Mouse (Mus musculus) heart, embryonic 12.5 days (tissue): ENCODE data around the gene Akap2. TPM values are rescaled to one million over a fixed set of nuclear protein-coding genes. Genes with fewer than 3 reads are reported as not detected.
"Not testable (repeated sequence)": the region's sequence is repeated elsewhere in the genome, so short reads cannot be mapped to it uniquely, and the experiment has no call there.

ENCODE experiments used
- ATAC-seq: fragments of 200-750 bp; cut with Nextera tagmentation; 2 replicates; pipeline ENCODE4 v1.8.0; 2017; ENCODE audit warnings: moderate TSS enrichment, moderate library complexity; ENCODE audit not compliant: insufficient number of reproducible peaks, low FRiP score
- H3K27ac ChIP-seq: fragments of 300-500 bp; sonication (generic); 2 replicates; pipeline ENCODE4 v1.5.1; 2016; ENCODE audit warnings: mild to moderate bottlenecking, moderate library complexity; ENCODE audit not compliant: poor library complexity, severe bottlenecking
- H3K27me3 ChIP-seq: fragments of 300-500 bp; sonication (generic); replicated peaks from 2 replicates; pipeline ENCODE4 v1.6.1; 2016; ENCODE audit warnings: mild to moderate bottlenecking, moderate library complexity
- H3K36me3 ChIP-seq: fragments of 300-500 bp; sonication (generic); 2 replicates; pipeline ENCODE4 v1.6.1; 2016; ENCODE audit warnings: mild to moderate bottlenecking, moderate library complexity
- H3K4me1 ChIP-seq: fragments of 300-500 bp; sonication (generic); replicated peaks from 2 replicates; pipeline ENCODE4 v1.6.1; 2016; ENCODE audit warnings: mild to moderate bottlenecking
- H3K4me2 ChIP-seq: fragments of 300-500 bp; sonication (generic); 2 replicates; pipeline ENCODE4 v1.6.1; 2016; ENCODE audit warnings: mild to moderate bottlenecking, moderate library complexity
- H3K4me3 ChIP-seq: fragments of 300-500 bp; sonication (generic); 2 replicates; pipeline ENCODE4 v1.5.1; 2016; ENCODE audit warnings: mild to moderate bottlenecking
- H3K9ac ChIP-seq: fragments of 300-500 bp; sonication (generic); 2 replicates; pipeline ENCODE4 v1.6.1; 2016; ENCODE audit warnings: mild to moderate bottlenecking, moderate library complexity
- H3K9me3 ChIP-seq: fragments of 300-500 bp; sonication (generic); replicated peaks from 2 replicates; pipeline ENCODE4 v1.6.1; 2016; ENCODE audit warnings: mild to moderate bottlenecking, moderate library complexity
- WGBS: fragments of 180-500 bp; shearing (Covaris S2); methylation state at CpG from one replicate; pipeline ENCODE4 v1.1.7; 2016; 5-methylcytosine and 5-hydroxymethylcytosine counted together
- polyA plus RNA-seq: library from polyadenylated mRNA; unstranded; fragments of >200 nt; fragmentation: Nextera tagmentation; extraction: Ambion mirVana; gene quantifications from 2 replicates; pipeline ENCODE4 v1.2.1, GENCODE M21; 2016

Akap2 gene
- polyA plus RNA-seq, 1 experiment from 2014 or later: 50.3 TPM

DNA sequence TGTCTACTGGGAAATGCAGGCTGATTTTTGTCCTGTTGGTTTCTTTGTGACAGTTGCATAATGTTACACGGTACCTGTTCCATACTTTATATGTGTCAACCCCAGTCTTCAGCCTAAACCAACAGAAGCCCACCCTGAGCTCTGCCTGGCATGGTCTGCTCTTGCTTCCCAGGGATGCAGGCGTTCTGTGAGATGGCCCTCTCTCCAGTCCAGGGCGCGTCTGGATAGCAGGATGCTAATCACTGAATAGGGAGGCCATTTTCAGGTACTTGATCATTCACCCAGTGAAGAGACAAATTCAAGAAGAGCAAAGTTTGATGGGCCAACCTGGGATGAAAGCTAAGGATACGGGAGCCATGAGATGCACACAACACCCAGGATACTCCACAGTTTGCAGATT lies 161.7 kb downstream of the Akap2 start:
- Histone ChIP-seq H3K27ac (no peak overlapping the region), H3K27me3 (no peaks in the 10 kb centered on the region), H3K9me3 (no peaks in the 10 kb centered on the region), H3K9ac (no peak overlapping the region), H3K4me1 (peaks cover 31% of the 10 kb centered on the region), H3K4me3 (no peak overlapping the region), H3K36me3 (0 out of 2 replicates have a peak, but pooled peaks cover 4% of the 10 kb centered on the region), H3K4me2 (no peak overlapping the region)
- no peak for ATAC-seq
- WGBS: 83% methylated on average over 5 of the region's 5 CpGs

GRCm38 (mm10) chr4:57879804-57880357 lies 162.4 kb downstream of the Akap2 start:
- no peak overlapping the region for H3K4me2 ChIP-seq
- no peaks in the 10 kb centered on the region for H3K27me3 ChIP-seq
- H3K36me3 ChIP-seq: 0 out of 2 replicates have a peak, but pooled peaks cover 4% of the 10 kb centered on the region
- H3K4me1 ChIP-seq: peaks cover 36% of the 10 kb centered on the region
- ATAC-seq: no peak
- no peaks in the 10 kb centered on the region for H3K9me3 ChIP-seq
- no peak overlapping the region for H3K9ac ChIP-seq
- 14% methylated on average over 6 of the region's 6 CpGs for WGBS
- H3K27ac ChIP-seq: no peak overlapping the region
- no peak overlapping the region for H3K4me3 ChIP-seq

- H3K4me1 ChIP-seq: peaks cover 58% of the 10 kb centered on the region
These were observed 166.3 kb downstream of the Akap2 start for GRCm38 (mm10) chr4:57883520-57884421.

GRCm38 (mm10) chr4:57884511-57884910 lies 167.1 kb downstream of the Akap2 start:
- 82% methylated on average over 3 of the region's 3 CpGs for WGBS
- H3K9ac ChIP-seq: no peak overlapping the region
- no peak overlapping the region for H3K27ac ChIP-seq
- no peaks in the 10 kb centered on the region for H3K27me3 ChIP-seq
- no peak overlapping the region for H3K4me3 ChIP-seq
- peaks cover 58% of the 10 kb centered on the region for H3K4me1 ChIP-seq
- no peak for ATAC-seq
- H3K36me3 ChIP-seq: peaks cover 2% of the 10 kb centered on the region; the same call in 1 of the 2 replicates
- H3K4me2 ChIP-seq: no peak overlapping the region
- H3K9me3 ChIP-seq: no peaks in the 10 kb centered on the region

More at GRCm38 (mm10) chr4:57883520-57884421, 166.3 kb downstream of the Akap2 start:
- Histone ChIP-seq H3K4me2 (no peak overlapping the region), H3K9ac (no peak overlapping the region), H3K4me3 (no peak overlapping the region), H3K27ac (peak overlapping the region; percentile 53), H3K27me3 (no peaks in the 10 kb centered on the region), H3K9me3 (no peaks in the 10 kb centered on the region), H3K36me3 (0 out of 2 replicates have a peak, but pooled peaks cover 4% of the 10 kb centered on the region)
- no peak for ATAC-seq
- WGBS: 55% methylated on average over 7 of the region's 7 CpGs

DNA sequence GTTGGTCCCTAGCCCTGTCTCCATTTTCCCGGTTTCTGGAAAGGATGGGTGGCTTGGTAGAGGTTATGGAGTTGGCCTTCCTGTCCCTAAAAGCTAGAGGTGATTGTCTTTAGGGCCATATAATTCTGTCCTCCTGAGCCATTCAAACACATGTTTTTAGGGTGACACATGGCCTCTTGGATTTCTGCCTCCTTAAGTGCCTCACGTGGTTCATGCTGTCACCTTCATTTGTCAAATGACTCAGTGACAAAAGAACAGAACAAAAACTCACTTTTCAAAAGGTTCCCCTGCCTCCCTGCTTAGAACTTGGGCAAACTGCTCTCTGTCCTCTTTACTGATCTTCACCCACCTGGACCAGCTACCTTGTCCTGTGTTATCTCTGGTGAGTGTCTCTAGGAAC lies 167.7 kb downstream of the Akap2 start:
- 73% methylated on average over 2 of the region's 2 CpGs for WGBS
- H3K27ac ChIP-seq: no peak overlapping the region
- H3K36me3 ChIP-seq: peaks cover 4% of the 10 kb centered on the region; the same call in 1 of the 2 replicates
- H3K4me1 ChIP-seq: peaks cover 54% of the 10 kb centered on the region
- H3K4me2 ChIP-seq: no peak overlapping the region
- H3K9me3 ChIP-seq: no peaks in the 10 kb centered on the region
- no peaks in the 10 kb centered on the region for H3K27me3 ChIP-seq
- no peak overlapping the region for H3K4me3 ChIP-seq
- no peak for ATAC-seq
- no peak overlapping the region for H3K9ac ChIP-seq

DNA sequence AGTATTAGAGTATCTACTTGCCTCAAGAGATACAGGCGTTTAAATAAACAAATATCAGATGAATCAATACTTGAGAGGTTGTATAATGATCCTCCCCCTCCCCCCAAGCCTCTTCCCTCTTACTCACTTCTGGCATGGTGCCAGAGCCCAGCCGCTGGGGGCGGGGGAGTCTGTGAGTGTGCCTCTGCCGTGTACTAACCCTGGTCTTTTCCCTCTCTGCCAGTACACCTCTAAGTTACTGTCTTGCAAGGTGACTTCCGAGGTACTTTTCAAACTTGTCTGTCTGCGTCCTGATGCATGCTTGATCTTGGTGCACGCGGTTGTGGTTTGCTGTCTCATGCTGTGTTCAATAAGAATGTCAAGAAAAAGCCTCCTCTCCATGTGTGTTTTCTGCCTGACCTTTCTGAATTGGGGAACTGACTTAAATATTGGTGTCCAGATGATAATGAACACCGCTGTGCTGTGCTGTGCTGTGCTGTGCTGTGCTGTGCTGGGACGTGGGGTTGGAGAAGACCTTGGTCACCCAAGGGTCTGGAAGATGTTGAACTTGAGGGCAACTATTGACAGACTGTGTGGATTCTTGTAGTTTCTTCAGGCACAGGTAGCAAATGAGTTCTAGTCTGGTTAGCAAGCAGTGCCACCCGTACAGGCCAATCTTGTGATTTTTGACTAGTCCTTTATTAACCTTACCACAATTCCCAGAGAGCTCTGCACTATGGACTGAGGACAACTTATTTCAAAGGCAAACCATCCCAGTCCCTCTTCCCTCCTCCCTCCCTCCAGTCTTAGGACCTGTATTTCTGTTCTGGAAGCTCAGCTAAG lies 168.8 kb downstream of the Akap2 start:
- ATAC-seq: peak; percentile 35; the same call in 1 of the 2 replicates
- 53% methylated on average over 11 of the region's 11 CpGs for WGBS
- Histone ChIP-seq H3K36me3 (peaks cover 4% of the 10 kb centered on the region; the same call in 1 of the 2 replicates), H3K9me3 (no peaks in the 10 kb centered on the region), H3K4me3 (no peak overlapping the region), H3K27me3 (no peaks in the 10 kb centered on the region), H3K4me2 (no peak overlapping the region), H3K27ac (no peak overlapping the region), H3K9ac (no peak overlapping the region), H3K4me1 (peaks cover 54% of the 10 kb centered on the region)

DNA sequence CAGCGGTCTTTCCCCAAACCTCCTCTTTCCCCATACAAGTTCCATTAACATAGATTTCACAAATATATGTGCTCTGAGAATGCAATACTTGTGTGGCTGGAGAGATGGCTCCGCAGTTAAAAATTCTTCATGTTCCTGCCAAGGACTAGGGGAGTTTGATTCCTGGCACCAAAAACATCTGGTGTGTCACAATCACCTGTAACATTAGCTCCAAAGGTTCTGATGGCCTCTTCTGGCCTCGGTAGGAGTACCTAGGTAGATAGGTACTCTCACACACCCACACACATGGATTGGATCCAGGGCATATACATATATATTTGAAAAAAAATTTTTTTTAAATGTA lies 169.4 kb downstream of the Akap2 start:
- Histone ChIP-seq H3K27ac (no peak overlapping the region), H3K36me3 (peaks cover 4% of the 10 kb centered on the region; the same call in 1 of the 2 replicates), H3K4me3 (no peak overlapping the region), H3K27me3 (no peaks in the 10 kb centered on the region), H3K4me1 (peaks cover 50% of the 10 kb centered on the region), H3K4me2 (no peak overlapping the region), H3K9me3 (no peaks in the 10 kb centered on the region), H3K9ac (no peak overlapping the region)
- no peak for ATAC-seq
- WGBS: 83% methylated on average over 3 of the region's 3 CpGs

GRCm38 (mm10) chr4:57888246-57888645 lies 170.8 kb downstream of the Akap2 start:
- Histone ChIP-seq H3K9ac (no peak overlapping the region), H3K9me3 (no peaks in the 10 kb centered on the region), H3K36me3 (peaks cover 9% of the 10 kb centered on the region), H3K4me3 (no peak overlapping the region), H3K4me1 (peaks cover 36% of the 10 kb centered on the region), H3K27me3 (no peaks in the 10 kb centered on the region), H3K4me2 (no peak overlapping the region), H3K27ac (no peak overlapping the region)
- WGBS: 86% methylated on average over 2 of the region's 2 CpGs
- no peak for ATAC-seq

GRCm38 (mm10) chr4:57888978-57889377 lies 171.5 kb downstream of the Akap2 start:
- H3K27me3 ChIP-seq, H3K9ac ChIP-seq, H3K9me3 ChIP-seq, H3K4me2 ChIP-seq, ATAC-seq, H3K4me3 ChIP-seq, H3K27ac ChIP-seq: not testable (repeated sequence)
- peaks cover 29% of the 10 kb centered on the region for H3K4me1 ChIP-seq
- 90% methylated on average over 1 of the region's 1 CpGs for WGBS
- peaks cover 17% of the 10 kb centered on the region for H3K36me3 ChIP-seq

- Histone ChIP-seq H3K9me3 (no peaks in the 10 kb centered on the region), H3K27ac (no peak overlapping the region), H3K36me3 (peaks cover 22% of the 10 kb centered on the region), H3K4me2 (no peak overlapping the region), H3K9ac (no peak overlapping the region), H3K27me3 (no peaks in the 10 kb centered on the region), H3K4me3 (no peak overlapping the region), H3K4me1 (peaks cover 21% of the 10 kb centered on the region)
- 89% methylated on average over 8 of the region's 8 CpGs for WGBS
- ATAC-seq: no peak
These were observed 172.3 kb downstream of the Akap2 start for GRCm38 (mm10) chr4:57889773-57890172.
